Mouse (Mus musculus) MEL (cell line): ENCODE data around the gene Smad6. TPM values are rescaled to one million over a fixed set of nuclear protein-coding genes. Genes with fewer than 3 reads are reported as not detected.

ENCODE experiments used
- DNase-seq: peaks from one replicate; pipeline ENCODE4 v3.0.0; 2011; ENCODE audit warnings: low read depth, low spot score
- H3K27ac ChIP-seq: 2 replicates; pipeline ENCODE4 v1.5.1; 2012; ENCODE audit warnings: low read depth, mild to moderate bottlenecking, control low read depth, low read length, moderate library complexity; ENCODE audit not compliant: control insufficient read depth
- H3K27me3 ChIP-seq, 2 experiments: fragments of 150-350 bp in 1 of 2; sonication (generic) in 1 of 2; 2 replicates each; pipeline ENCODE4 v1.6.1; 2012; ENCODE audit warnings: low read length in 2 of 2, mild to moderate bottlenecking in 2 of 2, improper control_type of control experiment in 1 of 2, moderate library complexity in 1 of 2; ENCODE audit not compliant: insufficient read depth in 2 of 2, control insufficient read depth in 1 of 2
- H3K36me3 ChIP-seq, 2 experiments: 2 replicates each; pipeline ENCODE4 v1.6.1; 2012 to 2014; ENCODE audit warnings: low read length in 2 of 2, improper control_type of control experiment in 1 of 2, inconsistent platforms in 1 of 2, mild to moderate bottlenecking in 1 of 2; ENCODE audit not compliant: insufficient read depth in 2 of 2, control insufficient read depth in 1 of 2
- H3K4me1 ChIP-seq, 2 experiments: fragments of 150-350 bp in 1 of 2; sonication (generic) in 1 of 2; 2 replicates each; pipeline ENCODE4 v1.6.1; 2012; ENCODE audit warnings: low read length in 2 of 2, improper control_type of control experiment in 1 of 2, mild to moderate bottlenecking in 1 of 2; ENCODE audit not compliant: insufficient read depth in 2 of 2, control insufficient read depth in 1 of 2
- H3K4me3 ChIP-seq, 2 experiments: fragments of 150-350 bp in 1 of 2; sonication (generic) in 1 of 2; 2 replicates each; pipeline ENCODE4 v1.5.1; 2012; ENCODE audit warnings: low read depth in 2 of 2, low read length in 2 of 2, mild to moderate bottlenecking in 2 of 2, moderate library complexity in 2 of 2, control low read depth in 1 of 2, improper control_type of control experiment in 1 of 2; ENCODE audit not compliant: control insufficient read depth in 1 of 2, insufficient read depth in 1 of 2
- H3K79me2 ChIP-seq: 2 replicates; pipeline ENCODE4 v1.6.1; 2012; ENCODE audit warnings: mild to moderate bottlenecking, low read length, moderate library complexity; ENCODE audit not compliant: control insufficient read depth, poor library complexity, insufficient read depth
- H3K9ac ChIP-seq: 2 replicates; pipeline ENCODE4 v1.6.1; 2012; ENCODE audit warnings: low read depth, mild to moderate bottlenecking, control low read depth, low read length, moderate library complexity; ENCODE audit not compliant: control insufficient read depth, poor library complexity, severe bottlenecking
- H3K9me3 ChIP-seq: fragments of 150-350 bp; sonication (generic); replicated peaks from 2 replicates; pipeline ENCODE4 v1.6.1; 2012; ENCODE audit warnings: mild to moderate bottlenecking, low read length, improper control_type of control experiment, moderate library complexity; ENCODE audit not compliant: insufficient read depth
- CHD1 ChIP-seq: IDR thresholded peaks from 2 replicates; pipeline ENCODE4 v1.6.1; 2012; ENCODE audit warnings: low read depth, mild to moderate bottlenecking, inconsistent platforms, low read length, improper control_type of control experiment
- CHD2 ChIP-seq: IDR thresholded peaks from 2 replicates; pipeline ENCODE4 v1.6.1; 2011; ENCODE audit warnings: low read length, improper control_type of control experiment
- CTCF ChIP-seq, 3 experiments: IDR thresholded peaks in 2 of 3; conservative IDR thresholded peaks in 1 of 3; 2 replicates each; pipeline ENCODE4 v1.5.1; 2011 to 2012; ENCODE audit warnings: low read length in 3 of 3, low read depth in 2 of 3, mild to moderate bottlenecking in 2 of 3, improper control_type of control experiment in 1 of 3, inconsistent platforms in 1 of 3, mixed read lengths in 1 of 3, moderate library complexity in 1 of 3; ENCODE audit not compliant: control insufficient read depth in 1 of 3, insufficient read depth in 1 of 3, poor library complexity in 1 of 3, severe bottlenecking in 1 of 3
- ELF1 ChIP-seq: IDR thresholded peaks from 2 replicates; pipeline ENCODE4 v1.6.1; 2014; ENCODE audit warnings: low read depth, mild to moderate bottlenecking, inconsistent platforms, low read length, improper control_type of control experiment, moderate library complexity
- EP300 ChIP-seq, 2 experiments: IDR thresholded peaks; 2 replicates each; pipeline ENCODE4 v1.6.1; 2011; ENCODE audit warnings: improper control_type of control experiment in 2 of 2, low read length in 2 of 2, low read depth in 1 of 2, mild to moderate bottlenecking in 1 of 2
- GABPA ChIP-seq: IDR thresholded peaks from 2 replicates; pipeline ENCODE4 v1.6.1; 2012; ENCODE audit warnings: low read depth, mild to moderate bottlenecking, inconsistent platforms, low read length, improper control_type of control experiment, moderate library complexity
- HCFC1 ChIP-seq: IDR thresholded peaks from 2 replicates; pipeline ENCODE4 v1.6.1; 2012; ENCODE audit warnings: low read depth, mild to moderate bottlenecking, inconsistent platforms, low read length, improper control_type of control experiment, moderate library complexity
- KAT2A ChIP-seq: conservative IDR thresholded peaks from 2 replicates; pipeline ENCODE4 v1.6.1; 2012; ENCODE audit warnings: low read depth, low read length, improper control_type of control experiment, inconsistent platforms
- MAX ChIP-seq: IDR thresholded peaks from 2 replicates; pipeline ENCODE4 v1.6.1; 2011; ENCODE audit warnings: low read length, improper control_type of control experiment
- MXI1 ChIP-seq: IDR thresholded peaks from 2 replicates; pipeline ENCODE4 v1.6.1; 2011; ENCODE audit warnings: mild to moderate bottlenecking, low read depth, low read length, improper control_type of control experiment
- NELFE ChIP-seq: IDR thresholded peaks from 2 replicates; pipeline ENCODE4 v1.6.1; 2011; ENCODE audit warnings: low read depth, low read length, improper control_type of control experiment
- NRF1 ChIP-seq: IDR thresholded peaks from 2 replicates; pipeline ENCODE4 v1.6.1; 2014; ENCODE audit warnings: low read depth, mild to moderate bottlenecking, inconsistent platforms, low read length, improper control_type of control experiment, moderate library complexity; ENCODE audit not compliant: poor library complexity, insufficient read depth, severe bottlenecking
- RAD21 ChIP-seq: IDR thresholded peaks from 2 replicates; pipeline ENCODE4 v1.6.1; 2011; ENCODE audit warnings: mild to moderate bottlenecking, low read depth, low read length, improper control_type of control experiment
- UBTF ChIP-seq: IDR thresholded peaks from 2 replicates; pipeline ENCODE4 v1.6.1; 2012; ENCODE audit warnings: low read depth, mild to moderate bottlenecking, inconsistent platforms, low read length, improper control_type of control experiment, moderate library complexity, borderline replicate concordance; ENCODE audit not compliant: insufficient read depth
- ZMIZ1 ChIP-seq: IDR thresholded peaks from 2 replicates; pipeline ENCODE4 v1.6.1; 2012; ENCODE audit warnings: low read depth, mild to moderate bottlenecking, inconsistent platforms, low read length, improper control_type of control experiment, moderate library complexity
- ZNF384 ChIP-seq: IDR thresholded peaks from 2 replicates; pipeline ENCODE4 v1.6.1; 2012; ENCODE audit warnings: low read depth, mild to moderate bottlenecking, inconsistent platforms, low read length, improper control_type of control experiment
- polyA plus RNA-seq, 2 experiments: library from polyadenylated mRNA; stranded (reverse) in 1 of 2; unstranded in 1 of 2; fragments of >175 nt in 1 of 2; fragments of >200 nt in 1 of 2; gene quantifications; 2 replicates each; pipeline versions ENCODE4 v1.2.1 to v1.2.4; 2012; ENCODE audit warnings: low replicate concordance in 2 of 2, low read depth in 1 of 2; ENCODE audit not compliant: insufficient read length in 2 of 2, insufficient read depth in 1 of 2, missing spikeins in 1 of 2
- total RNA-seq: library from RNA; depleted of rRNA; stranded (reverse); fragments of 300-350 nt; gene quantifications from 2 replicates; pipeline ENCODE4 v1.2.3, GENCODE M21; 2012

The Smad6 gene
- total and polyA plus RNA-seq, 3 experiments: 2.2 to 3.9 TPM; not detected in 1

DNA sequence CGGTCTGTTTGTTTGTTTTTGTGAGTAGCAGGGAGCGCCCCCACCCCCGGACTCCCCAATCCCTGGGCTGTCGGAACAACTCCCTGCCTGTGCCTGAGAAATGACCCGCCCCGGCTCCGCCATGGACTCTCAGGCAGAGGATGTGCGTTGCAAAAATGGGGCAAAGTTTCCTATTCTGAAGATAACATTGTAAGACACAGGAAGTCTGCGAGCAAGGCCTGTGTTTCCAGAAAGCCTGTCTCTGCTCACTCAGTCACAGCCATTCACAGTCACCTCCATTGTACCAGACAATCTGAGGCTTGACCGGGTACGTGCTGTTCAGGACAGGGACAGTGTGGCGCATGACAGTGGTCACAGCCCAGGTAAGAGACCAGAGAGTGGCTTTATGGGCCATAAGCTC, 51.5 kb downstream of the Smad6 start:
- DNase-seq: no peak
- TF ChIP-seq ZNF384 (no peak), NRF1 (no peak), ELF1 (no peak), RAD21 (no peak), HCFC1 (no peak), UBTF (no peak), CHD1 (no peak)
- no peaks in the 10 kb centered on the region for H3K79me2 ChIP-seq
- H3K27ac ChIP-seq: no peak overlapping the region
- H3K4me3 ChIP-seq: no peak overlapping the region
- H3K9ac ChIP-seq: no peak overlapping the region
- no peaks in the 10 kb centered on the region for H3K27me3 ChIP-seq
- peaks cover 0 to 9% of the 10 kb centered on the region in 2 experiments; a peak in 2 of 4 replicates for H3K4me1 ChIP-seq
- H3K36me3 ChIP-seq: peaks cover 0 to 2% of the 10 kb centered on the region in 2 experiments; a peak in 2 of 4 replicates
- no peaks in the 10 kb centered on the region for H3K9me3 ChIP-seq

DNA sequence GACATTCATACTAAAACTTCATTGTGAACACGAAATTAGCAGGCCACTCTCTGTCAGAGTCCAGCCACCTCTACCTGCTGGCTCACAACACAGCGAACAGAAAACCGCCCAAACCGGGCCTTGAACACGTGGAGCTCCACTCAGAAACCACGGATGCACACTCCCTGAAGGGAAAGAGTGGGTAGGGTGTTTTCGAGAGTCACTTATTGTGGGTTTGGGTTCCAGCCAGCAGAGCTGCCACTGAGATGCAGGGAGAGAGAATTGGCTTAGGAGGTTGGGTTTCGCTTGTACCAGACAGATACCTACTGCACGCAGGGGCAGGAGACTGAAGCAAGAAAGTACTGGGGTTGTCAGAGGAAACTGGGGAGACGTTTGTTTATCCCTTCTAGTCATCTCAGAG, 52.4 kb downstream of the Smad6 start:
- Histone ChIP-seq H3K4me1 (peaks cover 0 to under 1% of the 10 kb centered on the region in 2 experiments; a peak in 1 of 4 replicates), H3K9ac (no peak overlapping the region), H3K27me3 (no peaks in the 10 kb centered on the region), H3K9me3 (no peaks in the 10 kb centered on the region), H3K36me3 (no peaks in the 10 kb centered on the region; a peak in 1 of 4 replicates), H3K79me2 (no peaks in the 10 kb centered on the region), H3K4me3 (no peak overlapping the region), H3K27ac (no peak overlapping the region)
- no peak for DNase-seq
- TF ChIP-seq CHD2 (no peak), GABPA (no peak), KAT2A (no peak), UBTF (no peak), CTCF (IDR thresholded peaks at IDR 0.05 in 2 of 3, conservative IDR thresholded peaks at IDR 0.05 in 1 of 3; ENCODE audit: control insufficient read depth in 1 of 3, insufficient read depth in 1 of 3, low read depth in 2 of 3, low read length in 3 of 3, poor library complexity in 1 of 3, severe bottlenecking in 1 of 3) (no peak), MXI1 (no peak), MAX (no peak), HCFC1 (no peak), EP300 (IDR thresholded peaks at IDR 0.05; ENCODE audit: low read depth in 1 of 2, low read length in 2 of 2) (no peak), NELFE (no peak), ZMIZ1 (no peak)
